Mouse (Mus musculus) CH12.LX (cell line): Measurements from ENCODE around the gene A830031A19Rik.

Experiments
- CTCF ChIP-seq, 2 experiments: IDR thresholded peaks in 1 of 2; conservative IDR thresholded peaks in 1 of 2; 2 replicates each; pipeline ENCODE4 v1.5.1; 2011 to 2012; ENCODE audit warnings: low read depth in 2 of 2, low read length in 2 of 2, improper control_type of control experiment in 1 of 2, inconsistent platforms in 1 of 2, mild to moderate bottlenecking in 1 of 2, moderate library complexity in 1 of 2
- E2F4 ChIP-seq: IDR thresholded peaks from 2 replicates; pipeline ENCODE4 v1.6.1; 2011; ENCODE audit warnings: low read depth, low read length, improper control_type of control experiment; ENCODE audit not compliant: insufficient replicate concordance
- EP300 ChIP-seq: IDR thresholded peaks from 2 replicates; pipeline ENCODE4 v1.6.1; 2011; ENCODE audit warnings: low read length, improper control_type of control experiment
- POLR2A ChIP-seq: IDR thresholded peaks from 2 replicates; pipeline ENCODE4 v1.6.1; 2011; ENCODE audit warnings: low read depth, mild to moderate bottlenecking, improper control_type of control experiment, low read length
- SMC3 ChIP-seq: IDR thresholded peaks from 2 replicates; pipeline ENCODE4 v1.6.1; 2011; ENCODE audit warnings: low read depth, low read length, improper control_type of control experiment
- USF1 ChIP-seq: IDR thresholded peaks from 2 replicates; pipeline ENCODE4 v1.6.1; 2014; ENCODE audit warnings: low read depth, mild to moderate bottlenecking, inconsistent platforms, low read length, improper control_type of control experiment
- USF2 ChIP-seq: conservative IDR thresholded peaks from 2 replicates; pipeline ENCODE4 v1.6.1; 2011; ENCODE audit warnings: low read depth, low read length, improper control_type of control experiment
- ZNF384 ChIP-seq: IDR thresholded peaks from 2 replicates; pipeline ENCODE4 v1.6.1; 2012; ENCODE audit warnings: low read depth, low read length, improper control_type of control experiment, inconsistent platforms

DNA sequence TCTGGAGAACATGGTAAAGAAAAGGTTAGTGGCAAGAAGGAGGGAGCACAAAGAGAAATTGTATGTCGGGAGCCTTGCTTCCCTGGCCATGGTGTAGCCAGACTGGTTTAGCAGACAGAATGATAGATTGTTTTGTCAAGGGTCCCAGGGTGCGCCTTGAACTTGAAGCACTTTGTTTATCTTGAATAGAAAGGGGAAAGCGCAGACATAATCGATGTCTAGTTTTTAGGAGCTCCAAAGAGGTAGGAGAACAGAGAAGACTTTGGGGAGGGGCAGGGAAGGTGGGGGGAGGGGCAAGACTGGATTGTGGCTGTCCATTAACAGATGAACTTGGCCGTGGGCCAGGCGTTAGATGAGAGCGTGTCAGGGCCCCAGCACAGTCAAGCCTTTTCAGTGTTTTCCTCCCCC, 25.0 kb upstream of the A830031A19Rik start:
- TF ChIP-seq CTCF (conservative IDR thresholded peaks at IDR 0.05 in 1 of 2, IDR thresholded peaks at IDR 0.05 in 1 of 2; ENCODE audit: low read depth in 2 of 2, low read length in 2 of 2) (no peak), POLR2A (no peak), USF2 (no peak), EP300 (no peak), E2F4 (no peak), USF1 (no peak), ZNF384 (no peak), SMC3 (no peak)
